Mouse (Mus musculus) cerebellum, adult 2 months (tissue): ENCODE data around the gene Ubfd1.

ENCODE experiments used
- CTCF ChIP-seq: fragments of 200-500 bp; IDR thresholded peaks from 2 replicates; pipeline ENCODE4 v1.5.1; 2011; ENCODE audit warnings: low read depth, mild to moderate bottlenecking, control low read depth, low read length, moderate library complexity, borderline replicate concordance; ENCODE audit not compliant: insufficient read depth
- POLR2A ChIP-seq: fragments of 200-500 bp; IDR thresholded peaks from 2 replicates; pipeline ENCODE4 v1.6.1; 2011; ENCODE audit warnings: low read length, control low read depth, borderline replicate concordance; ENCODE audit not compliant: insufficient read depth

- no peak for TF ChIP-seq CTCF
- TF ChIP-seq POLR2A = no peak
Measured at GRCm38 (mm10) chr7:122098009-122098408, 31.0 kb downstream of the Ubfd1 start.
